Mouse (Mus musculus) heart, postnatal 14 days (tissue): ENCODE measurements around the gene Pagr1a. TPM values are rescaled to one million over a fixed set of nuclear protein-coding genes. Genes with fewer than 3 reads are reported as not detected.

Experiments used
- microRNA-seq, 2 experiments: library from miRNA; unstranded; fragments of <30 nt; microRNA quantifications; one replicate each; pipeline ENCODE4 v1.2.0; 2021 to 2022
- total RNA-seq, 2 experiments: library from RNA; stranded (reverse); gene quantifications; 2 replicates each; pipeline ENCODE4 v1.2.3; 2021

The Pagr1a gene
- total RNA-seq, 2 experiments from 2014 or later = 15.2 to 20.6 TPM

Small RNAs within 50 kb of the gene (microRNA-seq; reads per million reads assigned to microRNA genes)
- gene Gm44343 = 0 reads per million in 2 experiments

Other genes starting within 250 kb of the Pagr1a start
- 10 to 100 TPM; 62.9 to 77.1 TPM for gene Ypel3, start 240.4 kb downstream of the Pagr1a start, total RNA-seq
- gene Tbx6, start 235.9 kb downstream of the Pagr1a start, total RNA-seq = under 1 TPM; 0.44 to 0.62 TPM
- gene Ppp4c, start 224.9 kb downstream of the Pagr1a start, total RNA-seq = 10 to 100 TPM; 38.8 to 49.6 TPM
- gene Fam57b, start 219.7 kb downstream of the Pagr1a start, total RNA-seq = 10 to 100 TPM; 12.9 to 13.7 TPM
- not detected for gene 4930451I11Rik, start 185.7 kb downstream of the Pagr1a start, total RNA-seq
- not detected for gene Doc2a, start 169.9 kb downstream of the Pagr1a start, total RNA-seq
- gene Hirip3, start 155.4 kb downstream of the Pagr1a start, total RNA-seq = 1 to 10 TPM; 5.4 to 7.4 TPM
- gene Ino80e, start 155.0 kb downstream of the Pagr1a start, total RNA-seq = 10 to 100 TPM; 21.2 to 21.4 TPM
- 10 to 100 TPM; 61.4 to 61.7 TPM for gene Taok2, start 132.6 kb downstream of the Pagr1a start, total RNA-seq
- gene Tmem219, start 94.4 kb downstream of the Pagr1a start, total RNA-seq = 10 to 100 TPM; 10.9 to 13.0 TPM
- gene Kctd13, start 88.5 kb downstream of the Pagr1a start, total RNA-seq = 1 to 10 TPM; 6.9 to 7.6 TPM
- gene Asphd1, start 67.8 kb downstream of the Pagr1a start, total RNA-seq = under 1 TPM in 1 of 2 experiments, not detected in 1; 0.60 TPM
- 10 to 100 TPM; 14.2 to 17.2 TPM for gene Sez6l2, start 66.8 kb downstream of the Pagr1a start, total RNA-seq
- 10 to 100 TPM; 63.3 to 66.1 TPM for gene Cdipt, start 41.4 kb downstream of the Pagr1a start, total RNA-seq
- gene Cdiptos, start 41.3 kb downstream of the Pagr1a start, total RNA-seq = under 1 TPM; 0.45 to 0.59 TPM
- 10 to 100 TPM; 44.6 to 45.9 TPM for gene Mvp, start 2.7 kb downstream of the Pagr1a start, total RNA-seq
- gene Pagr1b, start 868 bp downstream of the Pagr1a start, total RNA-seq = not detected
- 10 to 100 TPM; 18.0 to 19.8 TPM for gene Gm42742, start 3.7 kb upstream of the Pagr1a start, total RNA-seq
- gene Prrt2, start 3.9 kb upstream of the Pagr1a start, total RNA-seq = 1 to 10 TPM; 1.1 to 1.2 TPM
- 10 to 100 TPM; 81.8 to 91.3 TPM for gene Maz, start 9.7 kb upstream of the Pagr1a start, total RNA-seq
- 1 to 10 TPM; 4.6 to 8.2 TPM for gene Kif22, start 25.1 kb upstream of the Pagr1a start, total RNA-seq
- gene Zg16, start 70.0 kb upstream of the Pagr1a start, total RNA-seq = not detected
- gene AI467606, start 74.0 kb upstream of the Pagr1a start, total RNA-seq = 1 to 10 TPM; 1.4 to 3.0 TPM
- gene Qprt, start 104.9 kb upstream of the Pagr1a start, total RNA-seq = not detected
- gene Spn, start 120.5 kb upstream of the Pagr1a start, total RNA-seq = 1 to 10 TPM in 1 of 2 experiments, under 1 TPM in 1; 0.38 to 2.0 TPM
- gene Cd2bp2, start 178.7 kb upstream of the Pagr1a start, total RNA-seq = 10 to 100 TPM; 38.0 to 43.7 TPM
- gene Tbc1d10b, start 191.1 kb upstream of the Pagr1a start, total RNA-seq = 10 to 100 TPM; 29.2 to 30.5 TPM
- gene Mylpf, start 191.5 kb upstream of the Pagr1a start, total RNA-seq = 1 to 10 TPM; 1.1 to 4.2 TPM
- gene Zfp553, start 215.7 kb upstream of the Pagr1a start, total RNA-seq = 1 to 10 TPM; 6.9 to 7.0 TPM
- 10 to 100 TPM in 1 of 2 experiments, 1 to 10 TPM in 1; 7.5 to 18.8 TPM for gene Sept1, start 215.8 kb upstream of the Pagr1a start, total RNA-seq
- gene Zfp771, start 226.9 kb upstream of the Pagr1a start, total RNA-seq = 10 to 100 TPM; 17.8 to 21.3 TPM
- gene Dctpp1, start 243.4 kb upstream of the Pagr1a start, total RNA-seq = 10 to 100 TPM; 38.4 to 46.7 TPM